Mouse (Mus musculus) v-Abl transformed pro-B cells (cell line): ENCODE results near the gene Mmp3.
"Not testable (repeated sequence)": the region's sequence is repeated elsewhere in the genome, so short reads cannot be mapped to it uniquely, and the experiment has no call there.

ENCODE experiments used
- in situ Hi-C, 2 experiments: fragments of 400-800 bp; cut with MboI; formaldehyde crosslinking; loops; one replicate each; pipeline ENCODE4 v1.15.1; 2025; ENCODE audit not compliant: unreplicated experiment in 2 of 2

The Mmp3 gene

DNA sequence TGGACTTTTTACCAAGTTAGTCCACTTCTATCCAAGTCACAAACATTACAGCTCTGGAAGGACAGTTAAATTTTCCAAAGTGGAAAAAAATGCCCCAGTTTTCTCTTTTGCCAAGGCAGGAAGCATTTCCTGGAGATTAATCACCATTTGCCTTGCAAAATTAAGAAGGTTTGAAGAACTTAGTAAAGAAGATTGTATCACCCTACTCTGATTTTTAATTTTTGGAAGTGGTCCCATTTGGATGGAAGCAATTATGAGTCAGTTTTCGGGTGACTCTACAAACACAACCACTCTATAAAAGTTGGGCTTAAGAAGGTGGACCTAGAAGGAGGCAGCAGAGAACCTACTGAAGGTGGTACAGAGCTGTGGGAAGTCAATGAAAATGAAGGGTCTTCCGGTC is at the start of gene Mmp3:
Gene Mmp3 (plus strand): TSS at position 301 of the 400 bp plus-strand sequence.
- in situ Hi-C loops = no loop called here

- in situ Hi-C loops = not testable (repeated sequence)
Observed at GRCm38 (mm10) chr9:7396556-7396955, 49.1 kb upstream of the Mmp3 start.

GRCm38 (mm10) chr9:7453302-7453701 is 7.7 kb downstream of the Mmp3 start:
- in situ Hi-C loops = no loop called here

DNA sequence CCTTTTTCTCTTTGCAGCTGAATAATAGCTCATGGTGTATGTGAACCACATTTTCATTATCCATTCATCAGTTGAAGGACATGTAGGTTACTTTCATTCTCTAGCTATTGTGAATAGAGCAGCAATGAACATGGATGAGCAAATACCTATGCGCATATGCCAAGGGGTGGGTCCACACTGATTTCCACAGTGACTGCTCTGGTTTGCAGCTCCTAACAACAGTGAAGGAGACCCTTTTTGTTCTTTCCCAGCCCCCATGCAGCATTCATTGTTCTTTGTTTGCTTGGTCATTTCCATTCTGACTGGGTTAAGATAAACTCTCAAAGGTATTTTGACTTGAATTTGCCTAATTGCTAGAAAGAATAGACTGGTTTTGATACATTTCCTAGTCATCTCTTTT is 24.6 kb downstream of the Mmp3 start:
- in situ Hi-C loops = no loop called here

DNA sequence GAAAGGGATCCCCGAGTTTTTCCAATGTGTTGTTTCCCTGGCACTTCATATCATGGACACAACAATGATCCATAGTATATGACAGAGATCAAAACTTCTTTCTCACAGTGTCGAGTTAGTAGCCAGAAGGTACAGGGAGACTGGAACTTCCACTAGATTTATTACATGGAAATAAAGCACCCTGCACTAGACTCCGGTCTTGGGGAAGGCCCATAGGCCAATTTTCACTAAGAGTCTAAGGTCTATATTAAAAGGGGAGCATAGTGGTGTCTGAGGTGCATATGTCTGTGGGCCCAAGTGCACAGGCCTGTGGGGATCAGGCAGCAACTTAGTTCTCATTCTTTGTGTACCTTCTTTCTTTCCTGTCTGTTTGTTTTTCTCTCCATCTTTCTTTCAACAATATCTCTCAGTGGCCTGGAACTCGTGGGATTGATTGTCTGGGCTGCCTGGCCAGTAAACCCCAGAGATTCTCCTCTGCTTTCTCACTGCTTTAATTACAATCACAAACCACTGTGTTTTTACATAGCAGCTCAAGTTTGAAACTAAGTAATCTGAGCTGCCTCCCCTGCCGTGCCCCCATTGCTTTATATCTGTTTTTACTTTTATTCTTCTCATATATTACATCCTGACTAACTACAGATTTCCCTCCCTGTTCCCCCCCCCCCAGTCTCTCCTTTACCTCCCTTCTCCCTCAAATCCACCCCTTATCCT is 38.2 kb downstream of the Mmp3 start:
- in situ Hi-C loops = no loop called here

DNA sequence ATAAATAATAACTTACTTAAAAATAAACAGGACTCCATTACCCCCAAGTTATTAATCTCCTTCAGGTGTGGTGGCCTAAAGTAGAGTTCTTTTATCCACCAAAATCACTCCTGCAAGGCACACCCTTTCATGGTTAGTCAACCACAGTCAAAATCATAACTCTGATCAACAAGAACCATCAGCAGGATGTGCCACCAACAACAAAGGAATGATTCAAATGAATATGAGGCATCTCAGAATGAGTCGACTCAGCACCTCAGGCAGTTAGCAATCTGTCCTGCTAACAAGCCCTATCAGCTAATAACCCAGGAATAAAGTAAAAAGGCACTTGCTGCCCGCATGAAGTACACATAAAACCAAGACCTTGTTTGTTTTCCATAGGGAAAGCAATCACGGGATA is 55.5 kb downstream of the Mmp3 start:
- in situ Hi-C loops = loop anchor here in 1 of 2 experiments (10.0 kb wide), 1 partner anchor 94 kb away; no protein-coding TSS in a partner anchor

DNA sequence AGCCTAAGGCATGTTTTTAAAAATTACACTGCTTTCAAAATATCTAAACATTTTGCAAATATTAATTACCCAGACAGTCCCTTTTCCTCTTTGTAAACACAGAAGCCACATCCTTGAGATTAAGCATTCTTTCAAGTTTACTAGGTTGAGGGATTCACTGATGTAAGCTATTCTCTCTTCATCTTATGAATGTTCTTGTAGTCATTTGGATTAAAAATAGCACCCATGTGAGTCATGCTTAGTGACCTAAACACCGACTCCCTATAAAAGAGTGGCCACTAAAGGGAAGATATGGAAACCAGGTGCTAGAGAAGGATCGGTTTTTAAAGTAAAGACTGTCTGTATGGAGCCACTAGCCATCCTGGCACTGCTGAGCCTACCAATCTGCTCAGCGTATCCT is 56.4 kb downstream of the Mmp3 start, which contains the start of gene Mmp10:
Gene Mmp10 (plus strand): TSS at position 302 of the 400 bp plus-strand sequence.
- in situ Hi-C loops = loop anchor here in 1 of 2 experiments (10.0 kb wide), 1 partner anchor 93 kb away; no protein-coding TSS in a partner anchor
